In the genomic region with DNA sequence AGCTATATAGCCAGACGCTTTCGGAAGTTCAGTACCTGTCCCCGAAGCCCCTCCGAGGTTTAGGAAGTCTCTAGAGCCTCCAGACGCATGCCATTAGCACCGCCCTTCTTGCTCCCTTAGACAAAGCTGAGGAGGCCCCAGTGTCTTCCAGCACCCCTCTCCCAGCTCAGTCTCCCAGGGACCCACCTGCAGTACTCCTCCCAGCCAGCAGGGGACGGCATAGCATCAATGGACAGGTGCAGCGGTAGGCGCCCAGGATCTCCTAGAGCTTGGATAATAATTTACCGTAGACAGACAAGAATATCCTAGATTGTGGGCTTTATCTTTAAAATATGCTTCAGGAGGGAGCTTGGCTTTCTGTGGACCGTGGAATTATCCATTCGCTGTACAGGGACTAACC, we compare ENCODE assay signal across 8 mouse cellular contexts. TPM values are rescaled to one million over a fixed set of nuclear protein-coding genes. Genes with fewer than 3 reads are reported as not detected.
A peak's percentile ranks its signal among the peaks of the same experiment; 100 is the strongest.
DNase-seq lines count a peak whose midpoint lies in the region; ATAC-seq lines count a peak whose summit lies in the region.

No protein-coding gene starts in this region.

- ATAC-seq in cerebellum, adult (ENCODE audit: insufficient number of reproducible peaks, low FRiP score, low TSS enrichment) = peak; percentile 23; the same call in 1 of the 2 replicates
- ATAC-seq in hindbrain, embryonic 16.5 days = peak; percentile 43; the same call in 1 of the 2 replicates

- H3K27ac ChIP-seq in hindbrain, embryonic 16.5 days (ENCODE audit: low read depth, low read length) = no peak overlapping the region

- H3K9me3 ChIP-seq in hindbrain, embryonic 16.5 days (ENCODE audit: control insufficient read depth, low read length) = no peaks in the 10 kb centered on the region
- H3K9me3 ChIP-seq in megakaryocyte, embryonic 14.5 days = peaks cover 3% of the 10 kb centered on the region; the same call in 1 of the 2 replicates

- H3K4me2 ChIP-seq in hindbrain, embryonic 16.5 days (ENCODE audit: low read length) = no peak overlapping the region

- H3K4me1 ChIP-seq in hindbrain, embryonic 16.5 days (ENCODE audit: control insufficient read depth, insufficient read depth, low read depth, low read length) = no peaks in the 10 kb centered on the region
- H3K4me1 ChIP-seq in megakaryocyte, embryonic 14.5 days = peaks cover 68% of the 10 kb centered on the region

- H3K9ac ChIP-seq in hindbrain, embryonic 16.5 days (ENCODE audit: low read depth, low read length) = no peak overlapping the region

- H3K27me3 ChIP-seq in hindbrain, embryonic 16.5 days (replicated peaks; ENCODE audit: control insufficient read depth, insufficient read depth, low read length) = no peaks in the 10 kb centered on the region
- peaks cover 11% of the 10 kb centered on the region for H3K27me3 ChIP-seq in megakaryocyte, embryonic 14.5 days (replicated peaks)

- peak; percentile 43 for DNase-seq in MEL-GATA-1-ER (ENCODE audit: extremely low read depth, low read depth)
- DNase-seq in forelimb bud, embryonic 11.5 days (ENCODE audit: low read depth, low spot score) = peak; percentile 76
- peak; percentile 59 to 75 for DNase-seq in left cerebral cortex, adult 18-20 months (ENCODE audit: low spot score in 2 of 2)
- DNase-seq in right cerebral cortex, postnatal 25 days = peak; percentile 56
- DNase-seq in urinary bladder, postnatal 36 days (ENCODE audit: low spot score in 2 of 2) = peak; percentile 82 to 84

- 16% methylated on average over 12 of the region's 12 CpGs for WGBS in hindbrain, embryonic 16.5 days

- H3K36me3 ChIP-seq in hindbrain, embryonic 16.5 days (ENCODE audit: control insufficient read depth, insufficient read depth, low read length) = no peaks in the 10 kb centered on the region
- no peaks in the 10 kb centered on the region for H3K36me3 ChIP-seq in megakaryocyte, embryonic 14.5 days (replicated peaks; ENCODE audit: low read length)

- no peak overlapping the region for H3K4me3 ChIP-seq in hindbrain, embryonic 16.5 days (ENCODE audit: low read length)
- H3K4me3 ChIP-seq in megakaryocyte, embryonic 14.5 days (replicated peaks) = peak overlapping the region; percentile 18

RNA-seq across cellular contexts. Expression of a gene that starts 7.4 kb away (rescaled TPM):
- 315 and 340 TPM in 2 replicates for polyA plus RNA-seq in hindbrain, embryonic 16.5 days (2015; fragmentation: Nextera tagmentation; extraction: Ambion mirVana)
- total RNA-seq in left cerebral cortex, adult 18-20 months (2021) = 100 to 1,000 TPM; 160 to 170 TPM
- polyA plus RNA-seq in megakaryocyte, embryonic 14.5 days (2012; ENCODE audit: insufficient read depth, low replicate concordance) = 34.6 and 180 TPM in 2 replicates
